Mouse (Mus musculus) thymus, adult 2 months (tissue): ENCODE results near the gene Chmp2a.

ENCODE experiments used
- CTCF ChIP-seq: fragments of 200-500 bp; IDR thresholded peaks from 2 replicates; pipeline ENCODE4 v1.5.1; 2012; ENCODE audit warnings: mild to moderate bottlenecking, control low read depth, low read length, moderate library complexity, borderline replicate concordance; ENCODE audit not compliant: control insufficient read depth, poor library complexity, insufficient read depth; ENCODE audit errors: extremely low read depth
- POLR2A ChIP-seq: fragments of 200-500 bp; IDR thresholded peaks from 2 replicates; pipeline ENCODE4 v1.6.1; 2012; ENCODE audit warnings: mild to moderate bottlenecking, low read length, control low read depth, moderate library complexity; ENCODE audit not compliant: control insufficient read depth, poor library complexity, insufficient read depth; ENCODE audit errors: extremely low read depth

DNA sequence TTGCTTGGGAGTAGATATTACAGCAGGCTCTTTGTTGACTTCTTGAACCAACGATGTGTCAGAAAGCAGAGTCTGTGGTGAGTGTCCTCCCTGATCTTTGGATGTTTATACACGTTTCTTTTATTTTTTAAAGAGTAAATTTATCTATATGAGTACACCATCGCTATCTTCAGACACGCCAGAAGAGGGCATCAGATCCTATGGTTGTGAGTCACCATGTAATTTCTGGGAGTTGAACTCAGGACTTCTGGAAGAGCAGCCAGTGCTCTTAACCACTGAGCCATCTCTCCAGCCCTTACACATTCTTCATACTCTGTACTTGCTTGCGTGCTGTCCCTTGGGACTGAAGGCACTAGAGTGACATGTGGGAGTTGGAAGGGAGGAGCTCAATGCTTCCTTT, 37.7 kb upstream of the Chmp2a start:
- TF ChIP-seq CTCF (no peak), POLR2A (no peak)
